Mouse (Mus musculus) forebrain, embryonic 15.5 days (tissue): ENCODE results near the gene Pfas. TPM values are rescaled to one million over a fixed set of nuclear protein-coding genes. Genes with fewer than 3 reads are reported as not detected.
"Not testable (repeated sequence)": the region's sequence is repeated elsewhere in the genome, so short reads cannot be mapped to it uniquely, and the experiment has no call there.

Experiments used
- ATAC-seq: fragments of 200-750 bp; cut with Nextera tagmentation; replicated peaks from 2 replicates; pipeline ENCODE4 v1.8.0; 2017; ENCODE audit warnings: mild to moderate bottlenecking, moderate TSS enrichment, moderate library complexity
- H3K27ac ChIP-seq: fragments of 300-500 bp; sonication (generic); replicated peaks from 2 replicates; pipeline ENCODE4 v1.5.1; 2015; ENCODE audit warnings: mild to moderate bottlenecking, inconsistent platforms
- H3K27me3 ChIP-seq: fragments of 300-500 bp; sonication (generic); 2 replicates; pipeline ENCODE4 v1.6.1; 2015; ENCODE audit warnings: inconsistent platforms
- H3K36me3 ChIP-seq: fragments of 300-500 bp; sonication (generic); 2 replicates; pipeline ENCODE4 v1.6.1; 2015; ENCODE audit warnings: mild to moderate bottlenecking, inconsistent platforms
- H3K4me1 ChIP-seq: fragments of 300-500 bp; sonication (generic); 2 replicates; pipeline ENCODE4 v1.6.1; 2015; ENCODE audit warnings: inconsistent platforms
- H3K4me2 ChIP-seq: fragments of 300-500 bp; sonication (generic); replicated peaks from 2 replicates; pipeline ENCODE4 v1.6.1; 2015; ENCODE audit warnings: mild to moderate bottlenecking, inconsistent platforms
- H3K4me3 ChIP-seq: fragments of 300-500 bp; sonication (generic); 2 replicates; pipeline ENCODE4 v1.5.1; 2015; ENCODE audit warnings: mild to moderate bottlenecking, inconsistent platforms
- H3K9ac ChIP-seq: fragments of 300-500 bp; sonication (generic); replicated peaks from 2 replicates; pipeline ENCODE4 v1.6.1; 2015; ENCODE audit warnings: mild to moderate bottlenecking, inconsistent platforms
- H3K9me3 ChIP-seq: fragments of 300-500 bp; sonication (generic); 2 replicates; pipeline ENCODE4 v1.6.1; 2016; ENCODE audit warnings: inconsistent platforms
- WGBS: fragments of 180-500 bp; shearing (Covaris S2); methylation state at CpG from one replicate; pipeline ENCODE4 v1.1.7; 2015; ENCODE audit warnings: mixed read lengths; 5-methylcytosine and 5-hydroxymethylcytosine counted together
- polyA plus RNA-seq: library from polyadenylated mRNA; unstranded; fragments of >200 nt; fragmentation: Nextera tagmentation; extraction: Ambion mirVana; gene quantifications from 2 replicates; pipeline ENCODE4 v1.2.1, GENCODE M21; 2015

Gene Pfas
- polyA plus RNA-seq, 1 experiment from 2014 or later, result 22.5 TPM

DNA sequence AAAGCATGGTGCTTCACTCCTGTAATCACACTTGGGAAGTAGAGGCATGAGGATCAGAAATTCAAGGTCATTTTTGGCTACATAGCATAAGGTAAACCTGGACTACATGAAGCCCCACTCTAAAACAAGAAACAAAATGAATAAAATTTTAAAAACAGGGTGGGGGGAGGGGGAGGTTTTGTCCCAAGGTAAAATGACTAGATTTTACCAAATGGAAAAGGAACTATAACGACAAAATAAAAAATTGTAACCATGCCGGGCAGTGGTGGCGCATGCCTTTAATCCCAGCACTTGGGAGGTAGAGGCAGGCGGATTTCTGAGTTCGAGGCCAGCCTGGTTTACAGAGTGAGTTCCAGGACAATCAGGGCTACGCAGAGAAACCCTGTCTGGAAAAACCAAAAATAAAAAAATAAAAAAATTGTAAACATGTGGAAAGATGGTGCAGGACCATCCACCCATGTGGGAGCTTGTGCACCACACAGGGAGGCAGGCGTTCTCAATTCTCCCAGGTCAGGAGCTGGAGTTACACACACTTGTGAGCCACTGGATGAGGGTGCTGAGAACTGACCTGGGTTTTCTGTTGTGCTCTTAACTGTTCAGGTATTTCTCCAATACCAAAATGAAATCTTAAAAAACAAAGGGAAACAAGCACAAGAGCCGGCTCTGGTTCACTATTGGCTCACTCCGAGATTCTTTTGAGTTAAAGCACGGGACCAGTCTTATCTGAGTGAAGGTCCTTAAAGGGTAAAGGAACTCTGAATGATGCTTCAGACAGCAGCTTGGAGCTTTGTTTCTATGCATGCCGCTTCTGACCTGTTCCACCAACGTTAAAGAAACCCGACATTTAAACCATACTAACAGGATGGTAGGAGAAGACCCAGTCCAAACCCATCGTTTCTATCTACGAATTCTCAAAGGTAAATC lies 2.4 kb upstream of the Pfas start:
- Histone ChIP-seq H3K36me3 (no peaks in the 10 kb centered on the region), H3K4me1 (peaks cover 36% of the 10 kb centered on the region), H3K27ac (no peak overlapping the region), H3K27me3 (no peaks in the 10 kb centered on the region), H3K4me2 (no peak overlapping the region), H3K4me3 (no peak overlapping the region), H3K9me3 (no peaks in the 10 kb centered on the region), H3K9ac (no peak overlapping the region)
- 93% methylated on average over 15 of the region's 15 CpGs for WGBS
- no peak for ATAC-seq

DNA sequence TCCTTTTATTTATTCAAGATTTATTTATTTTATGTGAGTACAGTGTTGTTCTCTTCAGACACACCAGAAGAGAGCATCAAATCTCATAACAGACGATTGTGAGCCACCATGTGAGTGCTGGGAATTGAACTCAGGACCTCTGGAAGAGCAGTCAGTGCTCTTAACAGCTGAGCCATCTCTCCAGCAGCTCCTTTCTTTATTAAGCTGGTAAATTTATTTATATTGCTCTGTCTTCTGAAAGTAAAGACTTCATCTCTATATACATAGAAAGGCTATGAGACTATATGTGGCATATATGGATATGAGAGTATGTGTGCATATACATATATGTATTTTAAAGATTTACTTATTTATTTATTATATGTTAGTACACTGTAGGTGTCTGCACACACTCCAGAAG lies 1.2 kb upstream of the Pfas start:
- no peaks in the 10 kb centered on the region; the same call in 1 of the 2 replicates for H3K36me3 ChIP-seq
- no peak for ATAC-seq

DNA sequence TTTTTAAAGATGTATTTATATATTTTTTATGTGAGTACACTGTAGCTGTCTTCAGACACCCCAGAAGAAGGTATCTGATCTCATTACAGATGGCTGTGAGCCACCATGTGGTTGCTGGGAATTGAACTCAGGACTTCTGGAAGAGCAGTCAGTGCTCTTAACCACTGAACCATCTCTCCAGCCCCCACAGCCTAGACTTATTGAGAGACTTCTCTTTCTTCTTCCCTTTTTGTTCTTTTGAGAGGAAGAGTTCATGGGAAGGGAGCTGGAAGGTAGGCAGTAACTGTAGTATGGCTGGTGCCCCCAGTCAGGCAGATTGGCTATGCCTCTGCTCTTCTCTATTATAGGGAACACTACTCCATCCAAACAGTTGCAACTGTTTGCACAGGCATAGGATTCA lies 1.7 kb downstream of the Pfas start:
- H3K4me1 ChIP-seq, result peaks cover 23% of the 10 kb centered on the region
- not testable (repeated sequence) for H3K27me3 ChIP-seq, ATAC-seq

More for the DNA sequence above, 1.2 kb upstream of the Pfas start:
- no peaks in the 10 kb centered on the region for H3K27me3 ChIP-seq
- peaks cover 30% of the 10 kb centered on the region for H3K4me1 ChIP-seq
- H3K4me2 ChIP-seq, result no peak overlapping the region
- H3K4me3 ChIP-seq, result no peak overlapping the region
- H3K9me3 ChIP-seq, result no peaks in the 10 kb centered on the region
- 89% methylated on average over 1 of the region's 1 CpGs for WGBS
- no peak overlapping the region for H3K27ac ChIP-seq
- H3K9ac ChIP-seq, result no peak overlapping the region

DNA sequence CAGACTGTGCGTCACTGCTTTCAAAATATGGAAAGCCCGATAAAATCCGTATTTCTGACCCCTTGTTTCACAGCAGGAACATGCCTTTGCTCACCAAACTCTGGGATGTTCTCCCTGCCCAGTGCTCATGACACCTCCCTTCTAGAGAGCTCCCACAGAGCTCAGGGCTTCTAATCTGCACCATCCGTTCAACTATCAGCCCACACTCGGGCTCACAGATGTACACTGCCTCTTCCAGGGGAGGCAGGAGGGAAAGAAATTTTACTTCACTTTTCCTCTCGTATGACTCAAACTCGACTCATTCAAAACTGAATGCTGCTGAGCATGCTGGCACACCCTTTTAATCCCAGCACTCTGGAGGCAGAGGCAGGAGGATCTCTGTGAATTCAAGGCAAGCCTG lies 3.1 kb downstream of the Pfas start:
- peaks cover 23% of the 10 kb centered on the region for H3K36me3 ChIP-seq
- H3K27me3 ChIP-seq, result no peaks in the 10 kb centered on the region
- peaks cover 13% of the 10 kb centered on the region for H3K4me1 ChIP-seq
- no peak overlapping the region for H3K9ac ChIP-seq
- no peak for ATAC-seq
- H3K4me3 ChIP-seq, result no peak overlapping the region
- H3K9me3 ChIP-seq, result no peaks in the 10 kb centered on the region
- WGBS, result 87% methylated on average over 7 of the region's 7 CpGs
- no peak overlapping the region for H3K27ac ChIP-seq
- no peak overlapping the region for H3K4me2 ChIP-seq

More for the DNA sequence above, 1.7 kb downstream of the Pfas start:
- not testable (repeated sequence) for H3K27ac ChIP-seq, H3K36me3 ChIP-seq, H3K4me3 ChIP-seq, H3K9ac ChIP-seq, H3K9me3 ChIP-seq, H3K4me2 ChIP-seq

DNA sequence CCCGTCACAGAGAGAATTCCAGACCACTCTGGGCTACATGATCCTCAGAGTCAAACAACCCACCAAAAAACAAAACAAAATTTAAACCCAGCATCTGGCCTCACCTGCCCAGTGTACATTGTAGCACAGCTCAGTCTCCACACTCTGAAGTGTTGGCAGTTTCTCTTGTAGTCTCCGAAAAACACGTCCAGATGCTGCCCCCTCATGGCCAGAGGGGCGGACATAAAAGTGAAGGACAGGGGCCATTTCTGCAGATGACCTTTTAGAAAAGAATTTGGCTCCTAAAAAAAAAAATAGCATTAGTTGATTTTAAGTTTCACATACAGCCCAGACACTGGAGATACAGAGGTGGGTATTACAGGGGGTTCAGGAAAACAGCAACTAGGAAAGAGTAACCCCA lies 4.7 kb downstream of the Pfas start:
- Histone ChIP-seq H3K9me3 (no peaks in the 10 kb centered on the region), H3K4me1 (peaks cover 13% of the 10 kb centered on the region), H3K4me3 (no peak overlapping the region), H3K36me3 (peaks cover 38% of the 10 kb centered on the region), H3K27ac (no peak overlapping the region), H3K9ac (no peak overlapping the region), H3K27me3 (no peaks in the 10 kb centered on the region), H3K4me2 (no peak overlapping the region)
- ATAC-seq, result no peak
- 70% methylated on average over 4 of the region's 4 CpGs for WGBS

DNA sequence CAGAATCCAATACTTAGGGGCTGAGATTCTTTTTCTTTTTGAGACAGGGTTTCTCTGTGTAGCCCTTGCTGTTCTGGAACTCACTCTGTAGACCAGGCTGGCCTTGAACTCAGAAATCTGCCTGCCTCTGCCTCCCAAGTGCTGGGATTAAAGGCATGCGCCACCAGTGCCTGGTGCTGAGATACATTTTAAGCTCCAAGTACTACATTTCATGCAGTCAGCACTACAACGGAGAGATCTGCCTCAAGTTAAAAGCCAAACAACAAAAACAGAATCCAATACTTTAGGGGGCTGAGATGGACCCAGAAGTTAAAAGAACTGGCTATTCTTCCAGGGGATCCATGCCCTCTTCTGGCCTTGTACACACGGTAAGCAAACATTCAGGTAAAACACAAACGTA lies 5.5 kb downstream of the Pfas start:
- WGBS, result 94% methylated on average over 4 of the region's 4 CpGs
- H3K36me3 ChIP-seq, result peaks cover 46% of the 10 kb centered on the region

DNA sequence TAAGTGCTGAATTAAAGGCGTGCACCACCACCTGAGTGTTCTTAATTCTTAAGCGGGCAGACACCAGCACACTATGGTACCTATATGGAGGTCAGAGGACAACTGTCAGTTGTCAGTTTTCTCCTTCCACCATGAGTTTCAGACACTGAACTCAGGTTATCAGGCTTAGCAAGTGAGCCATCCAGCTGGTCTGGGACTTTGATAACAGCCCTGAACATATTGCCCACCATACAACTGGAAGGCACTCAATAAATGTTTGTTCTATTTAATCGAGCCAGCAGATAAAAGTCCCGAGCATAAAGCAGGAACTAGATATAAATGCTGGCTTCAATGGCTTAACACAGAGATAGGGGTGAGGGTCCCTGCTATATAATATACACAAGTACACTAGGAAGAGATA lies 11.2 kb downstream of the Pfas start:
- H3K9ac ChIP-seq, result no peak overlapping the region
- H3K4me2 ChIP-seq, result no peak overlapping the region
- H3K36me3 ChIP-seq, result peaks cover 85% of the 10 kb centered on the region
- H3K4me1 ChIP-seq, result no peaks in the 10 kb centered on the region
- no peak for ATAC-seq
- H3K27ac ChIP-seq, result no peak overlapping the region
- H3K9me3 ChIP-seq, result no peaks in the 10 kb centered on the region
- H3K27me3 ChIP-seq, result no peaks in the 10 kb centered on the region
- H3K4me3 ChIP-seq, result no peak overlapping the region
- 93% methylated on average over 4 of the region's 4 CpGs for WGBS

More for the DNA sequence above, 5.5 kb downstream of the Pfas start:
- ATAC-seq, H3K4me2 ChIP-seq, H3K9ac ChIP-seq, H3K27me3 ChIP-seq, H3K9me3 ChIP-seq, H3K27ac ChIP-seq, H3K4me3 ChIP-seq: not testable (repeated sequence)
- H3K4me1 ChIP-seq, result peaks cover 10% of the 10 kb centered on the region

DNA sequence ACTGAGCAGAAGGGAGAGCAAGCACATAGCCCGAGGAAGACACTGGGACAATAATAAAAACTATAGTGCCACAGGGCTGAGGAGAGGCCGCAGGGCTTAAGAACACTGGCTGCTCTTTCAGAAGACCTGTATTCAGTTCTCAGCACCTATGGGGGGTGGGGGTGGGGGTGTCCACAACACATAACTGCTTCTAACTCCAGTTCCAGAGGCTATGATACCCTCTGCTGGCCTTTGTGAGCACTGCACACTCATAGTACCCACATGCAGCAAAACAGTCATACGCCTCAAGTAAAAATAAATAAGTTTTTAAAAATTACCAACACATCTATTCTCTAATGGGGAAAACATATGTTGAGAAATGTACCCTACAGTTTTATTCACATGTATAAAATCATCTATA lies 13.9 kb downstream of the Pfas start:
- Histone ChIP-seq H3K9me3 (no peaks in the 10 kb centered on the region), H3K27me3 (no peaks in the 10 kb centered on the region), H3K9ac (no peak overlapping the region), H3K4me2 (no peak overlapping the region), H3K4me3 (no peak overlapping the region), H3K27ac (no peak overlapping the region), H3K36me3 (peaks cover 85% of the 10 kb centered on the region), H3K4me1 (no peaks in the 10 kb centered on the region)
- WGBS, result 93% methylated on average over 3 of the region's 3 CpGs
- ATAC-seq, result no peak

DNA sequence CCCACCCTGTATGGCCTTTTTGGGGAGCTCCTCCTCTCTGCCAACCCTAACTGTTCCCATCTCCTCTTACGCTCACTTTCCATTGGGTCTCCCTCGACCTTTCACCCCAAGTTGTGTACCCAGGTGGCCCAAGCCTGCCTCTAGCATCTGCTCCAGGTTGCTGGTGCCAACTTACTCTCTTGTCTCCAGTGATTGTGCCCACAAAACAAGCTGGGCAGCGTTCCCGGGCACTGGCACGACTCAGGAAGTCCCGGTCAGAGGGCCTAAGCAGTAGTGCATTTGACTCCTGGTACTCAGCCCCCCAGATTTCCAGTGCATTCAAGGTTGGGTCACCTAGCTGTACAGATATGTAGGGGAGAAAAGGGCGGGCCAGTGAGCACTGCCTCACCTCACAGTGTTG lies 15.1 kb downstream of the Pfas start:
- Histone ChIP-seq H3K27me3 (no peaks in the 10 kb centered on the region), H3K4me1 (no peaks in the 10 kb centered on the region), H3K36me3 (peaks cover 78% of the 10 kb centered on the region), H3K9ac (no peak overlapping the region), H3K4me3 (no peak overlapping the region), H3K9me3 (no peaks in the 10 kb centered on the region), H3K4me2 (no peak overlapping the region), H3K27ac (no peak overlapping the region)
- no peak for ATAC-seq
- 90% methylated on average over 7 of the region's 7 CpGs for WGBS

DNA sequence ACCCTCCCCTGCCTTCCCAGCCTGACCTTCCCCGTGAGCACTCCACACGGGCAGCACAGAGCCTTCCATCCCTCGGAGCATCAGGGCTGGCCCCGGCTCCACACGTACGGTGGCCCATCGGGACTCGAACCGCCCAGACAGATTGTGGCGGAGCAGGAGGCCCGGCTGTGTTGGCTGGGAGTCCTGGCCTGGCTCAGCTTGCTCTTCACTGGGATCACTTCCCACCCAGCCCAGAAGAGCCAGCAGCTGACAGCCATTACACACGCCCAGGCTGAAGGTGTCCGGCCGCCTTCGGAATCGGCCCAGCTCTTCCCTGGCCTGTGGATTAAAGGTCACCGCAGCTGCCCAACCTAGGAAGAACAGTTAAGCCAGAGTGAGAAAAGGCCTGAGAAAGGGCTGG lies 19.9 kb downstream of the Pfas start:
- H3K27ac ChIP-seq, result no peak overlapping the region
- no peak overlapping the region for H3K4me3 ChIP-seq
- WGBS, result 95% methylated on average over 17 of the region's 17 CpGs
- no peaks in the 10 kb centered on the region for H3K4me1 ChIP-seq
- H3K9ac ChIP-seq, result no peak overlapping the region
- no peak for ATAC-seq
- H3K4me2 ChIP-seq, result no peak overlapping the region
- H3K36me3 ChIP-seq, result peaks cover 56% of the 10 kb centered on the region
- no peaks in the 10 kb centered on the region for H3K27me3 ChIP-seq
- H3K9me3 ChIP-seq, result no peaks in the 10 kb centered on the region

DNA sequence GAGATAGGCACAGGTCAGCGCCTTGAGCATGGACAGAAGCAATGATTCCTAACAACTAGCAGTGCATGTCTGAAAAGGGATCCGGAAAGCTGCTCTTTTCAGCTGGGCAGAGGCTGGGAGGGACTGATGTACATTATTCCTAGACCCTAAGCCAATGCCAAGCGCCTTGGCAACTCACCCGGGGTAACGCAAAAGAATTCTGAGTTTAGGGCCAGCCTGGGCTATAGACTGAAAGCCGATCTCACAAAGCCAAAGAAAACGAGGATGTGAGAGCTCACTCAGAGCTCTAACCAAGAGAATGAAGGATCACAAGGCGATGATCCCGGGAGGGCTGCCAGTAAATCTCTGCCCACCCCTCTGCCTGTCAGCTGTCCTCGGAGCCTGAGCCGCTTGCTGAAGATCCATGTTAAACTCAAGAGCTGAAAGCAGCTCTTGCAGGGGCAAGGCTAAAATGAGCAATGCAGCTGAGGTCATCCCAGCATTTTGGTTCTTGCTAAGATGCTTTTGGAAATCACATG lies 20.8 kb downstream of the Pfas start:
- H3K4me1 ChIP-seq, result no peaks in the 10 kb centered on the region
- ATAC-seq, result no peak
- 87% methylated on average over 11 of the region's 11 CpGs for WGBS
- H3K27me3 ChIP-seq, result no peaks in the 10 kb centered on the region
- H3K4me3 ChIP-seq, result no peak overlapping the region
- peaks cover 52% of the 10 kb centered on the region for H3K36me3 ChIP-seq
- H3K4me2 ChIP-seq, result no peak overlapping the region
- no peak overlapping the region for H3K9ac ChIP-seq
- no peak overlapping the region for H3K27ac ChIP-seq
- H3K9me3 ChIP-seq, result no peaks in the 10 kb centered on the region

DNA sequence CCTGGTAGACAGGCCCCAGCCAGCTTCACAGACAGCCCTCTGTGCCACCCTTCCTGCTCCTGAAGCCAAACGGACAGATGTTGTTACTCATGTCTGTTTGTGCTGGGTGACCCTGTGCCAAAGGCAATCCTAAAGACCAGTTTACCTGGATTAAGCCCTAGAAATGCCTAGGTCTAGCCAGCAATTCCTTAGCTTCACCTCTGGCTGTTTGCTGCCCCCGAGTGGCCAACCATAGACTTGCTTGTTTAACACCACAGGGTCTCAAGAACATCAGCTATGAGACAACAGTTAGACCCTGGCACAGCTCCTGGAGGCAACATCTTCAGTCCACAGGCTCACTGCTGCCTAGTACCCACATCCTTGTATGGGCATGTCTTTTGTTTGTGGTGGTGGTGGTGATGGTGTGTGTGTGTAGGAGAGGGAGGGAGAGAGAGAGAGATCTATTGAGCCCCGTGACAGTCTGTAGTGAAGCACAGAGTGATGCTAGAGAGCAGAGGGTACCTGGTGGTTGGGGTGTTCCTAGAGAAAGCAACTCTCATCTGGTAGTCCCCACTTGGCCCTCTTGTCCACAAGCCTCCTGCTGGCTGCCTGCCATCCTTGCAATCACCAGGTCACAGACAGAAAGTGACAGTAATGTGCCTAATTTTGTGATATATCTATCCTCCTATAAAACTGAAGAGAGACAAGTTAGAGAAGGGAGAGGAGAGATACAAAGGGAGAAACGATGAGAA lies 25.5 kb downstream of the Pfas start:
- Histone ChIP-seq H3K9ac (no peak overlapping the region), H3K4me3 (no peak overlapping the region), H3K36me3 (peaks cover 13% of the 10 kb centered on the region), H3K27ac (no peak overlapping the region), H3K4me1 (no peaks in the 10 kb centered on the region), H3K4me2 (no peak overlapping the region), H3K9me3 (no peaks in the 10 kb centered on the region), H3K27me3 (no peaks in the 10 kb centered on the region)
- WGBS, result 27% methylated on average over 4 of the region's 4 CpGs
- no peak for ATAC-seq
